Mouse (Mus musculus): ENCODE data around the gene Gm49776. TPM values are rescaled to one million over a fixed set of nuclear protein-coding genes. Genes with fewer than 3 reads are reported as not detected.

Gm49776 gene
- polyA plus RNA-seq, 1 experiment from 2014 or later: 5.4 TPM

GRCm38 (mm10) chr16:18233451-18233850, 24.7 kb downstream of the Gm49776 start:
- H3K27ac ChIP-seq (replicated peaks): no peak overlapping the region
- peak overlapping the region; percentile 86 for H3K4me3 ChIP-seq (replicated peaks)
- no peaks in the 10 kb centered on the region for H3K9me3 ChIP-seq (replicated peaks)
- H3K4me2 ChIP-seq: peak overlapping the region; percentile 91
- peaks cover 11% of the 10 kb centered on the region; the same call in 1 of the 2 replicates for H3K36me3 ChIP-seq
- ATAC-seq (ENCODE audit: low FRiP score): no peak
- H3K4me1 ChIP-seq: peaks cover 67% of the 10 kb centered on the region
- no peaks in the 10 kb centered on the region for H3K27me3 ChIP-seq (replicated peaks)
- peak overlapping the region; percentile 94 for H3K9ac ChIP-seq (replicated peaks)
- 65% methylated on average over 1 of the region's 1 CpGs for WGBS

DNA sequence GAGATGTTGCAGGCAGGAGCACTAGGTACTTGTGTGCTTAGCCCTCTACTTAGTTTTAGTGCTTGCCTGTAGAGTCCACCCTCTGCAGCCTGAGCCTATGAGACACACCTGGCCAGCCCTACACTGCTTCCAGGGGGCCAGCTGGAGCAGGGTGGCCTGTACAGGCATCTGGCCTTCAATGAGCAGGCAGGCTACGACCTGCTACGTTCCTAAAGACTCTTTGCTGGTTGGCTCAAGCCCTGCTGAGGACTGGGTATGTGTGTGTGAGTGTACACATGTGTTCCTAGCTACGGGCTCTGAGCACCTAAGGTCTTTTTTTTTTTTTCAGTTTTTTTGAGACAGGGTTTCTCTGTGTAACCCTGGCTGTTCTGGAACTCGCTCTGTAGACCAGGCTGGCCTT, 26.7 kb downstream of the Gm49776 start:
- H3K36me3 ChIP-seq: peaks cover 16% of the 10 kb centered on the region
- H3K9me3 ChIP-seq (replicated peaks): no peaks in the 10 kb centered on the region
- no peak overlapping the region for H3K9ac ChIP-seq (replicated peaks)
- WGBS: 90% methylated on average over 4 of the region's 4 CpGs
- no peak overlapping the region for H3K4me2 ChIP-seq
- no peak overlapping the region for H3K4me3 ChIP-seq (replicated peaks)
- H3K27ac ChIP-seq (replicated peaks): no peak overlapping the region
- no peak for ATAC-seq (ENCODE audit: low FRiP score)
- peaks cover 64% of the 10 kb centered on the region for H3K4me1 ChIP-seq
- H3K27me3 ChIP-seq (replicated peaks): no peaks in the 10 kb centered on the region

DNA sequence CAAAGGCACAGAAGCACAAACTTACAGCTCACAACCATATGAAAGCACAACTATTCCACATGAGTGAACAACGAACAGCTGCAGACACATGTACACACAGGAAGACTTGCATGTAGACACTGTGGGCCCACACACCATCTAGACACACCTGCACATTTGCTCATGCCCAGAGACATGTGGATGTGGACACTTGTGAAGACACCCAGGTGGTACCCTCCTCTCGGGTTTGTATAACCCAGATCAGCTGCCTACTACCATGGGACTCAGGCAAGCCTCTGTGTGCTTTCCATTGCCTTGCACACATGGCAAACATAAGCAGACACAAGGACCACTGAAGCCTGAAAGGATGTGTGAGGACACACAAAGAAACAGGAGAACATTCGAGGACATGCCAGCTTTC, 27.1 kb downstream of the Gm49776 start:
- Histone ChIP-seq H3K4me1 (peaks cover 60% of the 10 kb centered on the region), H3K36me3 (peaks cover 20% of the 10 kb centered on the region), H3K27me3 (replicated peaks) (no peaks in the 10 kb centered on the region), H3K9me3 (replicated peaks) (no peaks in the 10 kb centered on the region), H3K9ac (replicated peaks) (no peak overlapping the region), H3K4me2 (no peak overlapping the region), H3K27ac (replicated peaks) (no peak overlapping the region), H3K4me3 (replicated peaks) (no peak overlapping the region)
- no peak for ATAC-seq (ENCODE audit: low FRiP score)
- WGBS: 94% methylated on average over 3 of the region's 3 CpGs

DNA sequence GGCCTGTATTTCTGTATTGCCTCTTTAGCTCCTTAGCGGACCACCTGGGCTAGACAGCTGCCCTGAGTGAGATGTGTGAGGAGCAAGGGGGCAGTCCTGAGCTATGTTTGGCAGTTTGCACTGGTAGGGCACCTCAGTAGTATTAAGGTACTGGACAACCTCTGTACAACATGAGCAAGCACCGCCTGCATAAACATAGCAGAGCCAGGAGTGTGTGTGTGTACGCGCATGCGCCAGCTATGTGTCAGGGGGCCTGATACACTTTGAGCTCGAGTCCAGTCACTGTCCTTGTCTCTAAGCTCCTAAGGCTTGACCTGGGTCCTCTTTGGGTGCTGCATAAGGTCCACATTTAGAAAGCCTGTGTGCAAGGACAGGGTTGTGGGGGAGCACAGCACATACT, 27.5 kb downstream of the Gm49776 start:
- H3K4me3 ChIP-seq (replicated peaks): no peak overlapping the region
- peaks cover 24% of the 10 kb centered on the region for H3K36me3 ChIP-seq
- ATAC-seq (ENCODE audit: low FRiP score): no peak
- 96% methylated on average over 6 of the region's 6 CpGs for WGBS
- no peak overlapping the region for H3K9ac ChIP-seq (replicated peaks)
- no peaks in the 10 kb centered on the region for H3K27me3 ChIP-seq (replicated peaks)
- H3K4me2 ChIP-seq: no peak overlapping the region
- H3K4me1 ChIP-seq: peaks cover 56% of the 10 kb centered on the region
- no peaks in the 10 kb centered on the region for H3K9me3 ChIP-seq (replicated peaks)
- no peak overlapping the region for H3K27ac ChIP-seq (replicated peaks)

- Histone ChIP-seq H3K4me3 (replicated peaks) (no peak overlapping the region), H3K27ac (replicated peaks) (0 out of 2 replicates have a peak overlapping the region, but pooled peaks have one; percentile 33), H3K9me3 (replicated peaks) (no peaks in the 10 kb centered on the region), H3K9ac (replicated peaks) (no peak overlapping the region), H3K27me3 (replicated peaks) (no peaks in the 10 kb centered on the region), H3K4me2 (peak overlapping the region; percentile 20; the same call in 1 of the 2 replicates), H3K4me1 (peaks cover 53% of the 10 kb centered on the region), H3K36me3 (peaks cover 34% of the 10 kb centered on the region)
- no peak for ATAC-seq (ENCODE audit: low FRiP score)
- WGBS: 64% methylated on average over 11 of the region's 11 CpGs
These were observed 28.5 kb downstream of the Gm49776 start for GRCm38 (mm10) chr16:18229622-18230021.

DNA sequence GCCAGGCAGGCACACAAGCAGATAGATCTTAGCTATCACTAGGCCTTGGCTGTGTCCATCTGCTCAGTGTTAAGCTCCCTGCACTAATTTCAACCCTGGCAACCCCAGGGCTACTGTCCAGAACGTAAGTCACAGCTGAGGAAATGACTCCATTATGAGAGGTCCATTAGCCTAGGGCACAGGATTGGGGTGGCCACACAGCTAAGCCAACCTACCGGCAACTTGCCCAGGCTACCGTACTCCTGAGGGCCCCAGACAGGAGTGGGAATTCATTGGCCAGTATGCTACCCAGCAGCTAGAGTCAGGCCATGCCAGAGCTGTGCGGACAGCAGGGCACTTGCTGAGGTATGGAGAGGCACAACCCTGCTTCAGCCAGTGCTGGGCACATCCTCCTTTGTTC, 29.3 kb downstream of the Gm49776 start:
- Histone ChIP-seq H3K27me3 (replicated peaks) (no peaks in the 10 kb centered on the region), H3K4me1 (peaks cover 47% of the 10 kb centered on the region), H3K4me2 (no peak overlapping the region), H3K9ac (replicated peaks) (no peak overlapping the region), H3K4me3 (replicated peaks) (no peak overlapping the region), H3K27ac (replicated peaks) (peak overlapping the region; percentile 23; the same call in 1 of the 2 replicates), H3K9me3 (replicated peaks) (no peaks in the 10 kb centered on the region), H3K36me3 (peaks cover 42% of the 10 kb centered on the region)
- no peak for ATAC-seq (ENCODE audit: low FRiP score)
- WGBS: 85% methylated on average over 4 of the region's 4 CpGs

DNA sequence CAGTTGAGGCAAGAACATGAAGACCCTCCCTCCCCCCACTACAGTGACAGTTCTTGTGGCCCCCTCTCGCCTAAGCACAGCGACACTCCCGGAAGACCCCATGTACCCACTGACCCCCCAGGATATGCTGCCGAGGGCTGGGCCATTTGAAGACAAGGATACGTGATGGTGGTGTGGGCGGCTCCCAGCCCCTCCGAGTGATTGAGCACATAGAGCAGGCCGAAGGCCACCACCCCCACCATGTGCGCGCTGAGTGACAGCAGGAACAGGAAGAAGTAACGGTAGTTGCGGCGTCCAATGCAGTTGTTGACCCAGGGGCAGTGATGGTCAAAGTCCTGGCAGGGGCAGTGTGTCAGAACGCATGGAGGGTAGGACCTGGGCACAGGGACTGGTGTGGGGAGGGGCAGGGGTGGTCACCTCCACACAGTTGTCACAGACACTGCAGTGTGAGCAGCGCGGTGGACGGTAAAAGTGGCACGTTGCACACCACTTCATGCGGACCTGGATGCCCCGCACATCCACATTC, 30.2 kb downstream of the Gm49776 start:
- ATAC-seq (ENCODE audit: low FRiP score): no peak
- H3K27me3 ChIP-seq (replicated peaks): no peaks in the 10 kb centered on the region
- H3K4me1 ChIP-seq: peaks cover 38% of the 10 kb centered on the region
- 95% methylated on average over 20 of the region's 20 CpGs for WGBS
- H3K9me3 ChIP-seq (replicated peaks): no peaks in the 10 kb centered on the region
- H3K27ac ChIP-seq (replicated peaks): no peak overlapping the region
- no peak overlapping the region for H3K4me2 ChIP-seq
- peaks cover 51% of the 10 kb centered on the region for H3K36me3 ChIP-seq
- no peak overlapping the region for H3K9ac ChIP-seq (replicated peaks)
- no peak overlapping the region for H3K4me3 ChIP-seq (replicated peaks)

- Histone ChIP-seq H3K4me2 (no peak overlapping the region), H3K9me3 (replicated peaks) (no peaks in the 10 kb centered on the region), H3K27ac (replicated peaks) (no peak overlapping the region), H3K4me3 (replicated peaks) (no peak overlapping the region), H3K27me3 (replicated peaks) (no peaks in the 10 kb centered on the region), H3K4me1 (peaks cover 37% of the 10 kb centered on the region), H3K36me3 (peaks cover 58% of the 10 kb centered on the region), H3K9ac (replicated peaks) (no peak overlapping the region)
- 94% methylated on average over 13 of the region's 13 CpGs for WGBS
- no peak for ATAC-seq (ENCODE audit: low FRiP score)
These were observed 30.9 kb downstream of the Gm49776 start for GRCm38 (mm10) chr16:18227187-18227586.

DNA sequence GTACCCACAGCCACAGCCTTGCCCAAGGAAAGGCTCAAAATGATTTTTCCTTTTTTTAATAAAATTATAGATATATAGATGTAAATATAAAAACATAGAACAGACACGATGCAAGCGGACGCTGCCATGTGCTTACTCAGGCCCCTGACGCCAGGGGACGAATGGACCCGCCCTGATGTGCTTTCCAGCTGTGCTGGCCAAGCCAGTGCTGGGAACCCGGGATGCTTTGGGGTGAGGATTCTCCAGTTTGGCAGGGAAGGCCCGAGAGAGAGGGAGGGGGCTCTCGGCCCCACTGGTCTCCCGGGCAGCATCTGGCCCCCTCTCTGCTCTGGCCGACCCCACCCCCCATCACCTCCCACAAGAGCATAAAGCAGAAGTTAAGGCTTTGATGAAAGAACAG, 35.9 kb downstream of the Gm49776 start:
- Histone ChIP-seq H3K4me1 (peaks cover 9% of the 10 kb centered on the region), H3K4me2 (no peak overlapping the region), H3K4me3 (replicated peaks) (no peak overlapping the region), H3K27ac (replicated peaks) (no peak overlapping the region), H3K36me3 (peaks cover 53% of the 10 kb centered on the region), H3K9me3 (replicated peaks) (no peaks in the 10 kb centered on the region), H3K27me3 (replicated peaks) (no peaks in the 10 kb centered on the region), H3K9ac (replicated peaks) (no peak overlapping the region)
- ATAC-seq (ENCODE audit: low FRiP score): no peak
- WGBS: 91% methylated on average over 11 of the region's 11 CpGs

DNA sequence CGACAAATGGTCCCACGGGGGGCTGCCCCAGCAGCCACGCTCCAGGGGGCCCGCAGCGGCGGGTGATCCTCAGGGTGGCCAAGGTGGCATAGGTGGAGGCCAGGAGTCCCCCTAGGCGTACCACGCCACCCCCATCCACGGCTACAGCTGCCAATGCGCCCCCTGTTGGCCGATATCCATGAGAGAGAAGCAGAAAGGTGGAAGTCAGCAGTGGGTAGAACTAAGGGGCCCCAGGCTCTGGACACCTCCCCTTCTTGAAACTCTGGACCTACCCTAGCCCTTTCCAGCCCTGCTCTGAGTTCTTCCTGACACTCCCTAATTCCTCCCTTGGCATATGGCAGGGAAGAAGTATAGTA, 36.6 kb downstream of the Gm49776 start:
- ATAC-seq (ENCODE audit: low FRiP score): no peak
- Histone ChIP-seq H3K9ac (replicated peaks) (no peak overlapping the region), H3K4me3 (replicated peaks) (no peak overlapping the region), H3K27me3 (replicated peaks) (no peaks in the 10 kb centered on the region), H3K4me2 (no peak overlapping the region), H3K27ac (replicated peaks) (no peak overlapping the region), H3K9me3 (replicated peaks) (no peaks in the 10 kb centered on the region), H3K4me1 (peaks cover 9% of the 10 kb centered on the region), H3K36me3 (peaks cover 48% of the 10 kb centered on the region)
- WGBS: 79% methylated on average over 11 of the region's 11 CpGs

DNA sequence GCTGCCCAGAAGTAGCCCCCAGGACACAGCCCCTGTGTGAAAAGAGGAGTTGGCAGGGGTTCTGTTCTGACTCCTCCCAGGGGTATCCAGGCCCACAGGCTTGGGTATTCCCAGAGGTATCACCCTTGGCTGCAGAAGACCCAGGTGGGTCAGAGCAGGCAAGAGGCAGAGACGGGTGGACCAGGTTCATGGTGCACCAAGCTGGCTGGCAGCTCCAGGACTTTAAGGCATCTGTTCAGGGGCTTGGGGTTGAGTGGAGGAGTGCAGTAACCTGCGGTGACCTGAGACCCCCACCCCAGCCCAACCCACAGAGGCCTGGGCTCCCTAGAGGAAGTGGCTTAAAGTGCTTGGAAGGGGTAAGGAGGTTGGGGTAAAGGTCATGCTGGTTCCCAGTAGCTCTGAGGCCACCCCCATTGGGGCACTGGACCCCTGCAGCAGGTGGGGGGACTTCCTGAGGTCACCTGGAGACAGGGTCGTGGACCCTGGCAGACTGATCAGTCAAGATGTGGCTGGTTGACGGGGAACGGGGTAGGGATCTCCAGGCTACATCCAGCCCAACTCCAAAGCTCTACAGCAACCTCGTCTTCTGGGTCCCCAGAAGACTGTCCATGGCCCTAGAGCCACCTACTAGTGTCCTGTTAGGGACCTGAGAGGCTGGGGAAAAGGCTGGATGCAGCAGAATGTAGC, 37.1 kb downstream of the Gm49776 start:
- ATAC-seq (ENCODE audit: low FRiP score): no peak
- H3K36me3 ChIP-seq: peaks cover 43% of the 10 kb centered on the region
- H3K27ac ChIP-seq (replicated peaks): no peak overlapping the region
- no peak overlapping the region for H3K4me3 ChIP-seq (replicated peaks)
- no peaks in the 10 kb centered on the region for H3K9me3 ChIP-seq (replicated peaks)
- no peak overlapping the region for H3K4me2 ChIP-seq
- WGBS: 95% methylated on average over 6 of the region's 6 CpGs
- no peak overlapping the region for H3K9ac ChIP-seq (replicated peaks)
- H3K27me3 ChIP-seq (replicated peaks): no peaks in the 10 kb centered on the region
- H3K4me1 ChIP-seq: peaks cover 10% of the 10 kb centered on the region

- Histone ChIP-seq H3K36me3 (peaks cover 33% of the 10 kb centered on the region), H3K4me2 (no peak overlapping the region), H3K27me3 (replicated peaks) (no peaks in the 10 kb centered on the region), H3K9me3 (replicated peaks) (no peaks in the 10 kb centered on the region), H3K4me3 (replicated peaks) (no peak overlapping the region), H3K27ac (replicated peaks) (no peak overlapping the region), H3K4me1 (peaks cover 18% of the 10 kb centered on the region), H3K9ac (replicated peaks) (no peak overlapping the region)
- WGBS: 59% methylated on average over 8 of the region's 8 CpGs
- peak; percentile 22; the same call in 1 of the 2 replicates for ATAC-seq (ENCODE audit: low FRiP score)
These were observed 38.1 kb downstream of the Gm49776 start for GRCm38 (mm10) chr16:18220001-18220400.

Data from neural tube, embryonic 15.5 days (tissue).